Mouse (Mus musculus) bone marrow, adult 2 months (tissue): ENCODE results near the gene Cd2ap.

Experiments
- CTCF ChIP-seq: fragments of 200-500 bp; IDR thresholded peaks from 2 replicates; pipeline ENCODE4 v1.5.1; 2011; ENCODE audit warnings: low read length, control low read depth; ENCODE audit not compliant: control insufficient read depth, insufficient read depth
- POLR2A ChIP-seq: fragments of 200-500 bp; IDR thresholded peaks from 2 replicates; pipeline ENCODE4 v1.6.1; 2011; ENCODE audit warnings: low read depth, mild to moderate bottlenecking, control low read depth, low read length, borderline replicate concordance; ENCODE audit not compliant: control insufficient read depth

- no peak for TF ChIP-seq POLR2A
- no peak for TF ChIP-seq CTCF
These were observed 124.3 kb downstream of the Cd2ap start for GRCm38 (mm10) chr17:42752173-42752572.
